Mouse (Mus musculus) MEL (cell line): ENCODE data around the gene Rgs6. TPM values are rescaled to one million over a fixed set of nuclear protein-coding genes. Genes with fewer than 3 reads are reported as not detected.

Source experiments
- DNase-seq: peaks from one replicate; pipeline ENCODE4 v3.0.0; 2011; ENCODE audit warnings: low read depth, low spot score
- H3K27ac ChIP-seq: 2 replicates; pipeline ENCODE4 v1.5.1; 2012; ENCODE audit warnings: low read depth, mild to moderate bottlenecking, control low read depth, low read length, moderate library complexity; ENCODE audit not compliant: control insufficient read depth
- H3K27me3 ChIP-seq, 2 experiments: fragments of 150-350 bp in 1 of 2; sonication (generic) in 1 of 2; 2 replicates each; pipeline ENCODE4 v1.6.1; 2012; ENCODE audit warnings: low read length in 2 of 2, mild to moderate bottlenecking in 2 of 2, improper control_type of control experiment in 1 of 2, moderate library complexity in 1 of 2; ENCODE audit not compliant: insufficient read depth in 2 of 2, control insufficient read depth in 1 of 2
- H3K36me3 ChIP-seq, 2 experiments: 2 replicates each; pipeline ENCODE4 v1.6.1; 2012 to 2014; ENCODE audit warnings: low read length in 2 of 2, improper control_type of control experiment in 1 of 2, inconsistent platforms in 1 of 2, mild to moderate bottlenecking in 1 of 2; ENCODE audit not compliant: insufficient read depth in 2 of 2, control insufficient read depth in 1 of 2
- H3K4me1 ChIP-seq, 2 experiments: fragments of 150-350 bp in 1 of 2; sonication (generic) in 1 of 2; 2 replicates each; pipeline ENCODE4 v1.6.1; 2012; ENCODE audit warnings: low read length in 2 of 2, improper control_type of control experiment in 1 of 2, mild to moderate bottlenecking in 1 of 2; ENCODE audit not compliant: insufficient read depth in 2 of 2, control insufficient read depth in 1 of 2
- H3K4me3 ChIP-seq, 2 experiments: fragments of 150-350 bp in 1 of 2; sonication (generic) in 1 of 2; 2 replicates each; pipeline ENCODE4 v1.5.1; 2012; ENCODE audit warnings: low read depth in 2 of 2, low read length in 2 of 2, mild to moderate bottlenecking in 2 of 2, moderate library complexity in 2 of 2, control low read depth in 1 of 2, improper control_type of control experiment in 1 of 2; ENCODE audit not compliant: control insufficient read depth in 1 of 2, insufficient read depth in 1 of 2
- H3K79me2 ChIP-seq: 2 replicates; pipeline ENCODE4 v1.6.1; 2012; ENCODE audit warnings: mild to moderate bottlenecking, low read length, moderate library complexity; ENCODE audit not compliant: control insufficient read depth, poor library complexity, insufficient read depth
- H3K9ac ChIP-seq: 2 replicates; pipeline ENCODE4 v1.6.1; 2012; ENCODE audit warnings: low read depth, mild to moderate bottlenecking, control low read depth, low read length, moderate library complexity; ENCODE audit not compliant: control insufficient read depth, poor library complexity, severe bottlenecking
- H3K9me3 ChIP-seq: fragments of 150-350 bp; sonication (generic); replicated peaks from 2 replicates; pipeline ENCODE4 v1.6.1; 2012; ENCODE audit warnings: mild to moderate bottlenecking, low read length, improper control_type of control experiment, moderate library complexity; ENCODE audit not compliant: insufficient read depth
- CTCF ChIP-seq, 3 experiments: IDR thresholded peaks in 2 of 3; conservative IDR thresholded peaks in 1 of 3; 2 replicates each; pipeline ENCODE4 v1.5.1; 2011 to 2012; ENCODE audit warnings: low read length in 3 of 3, low read depth in 2 of 3, mild to moderate bottlenecking in 2 of 3, improper control_type of control experiment in 1 of 3, inconsistent platforms in 1 of 3, mixed read lengths in 1 of 3, moderate library complexity in 1 of 3; ENCODE audit not compliant: control insufficient read depth in 1 of 3, insufficient read depth in 1 of 3, poor library complexity in 1 of 3, severe bottlenecking in 1 of 3
- ETS1 ChIP-seq: IDR thresholded peaks from 2 replicates; pipeline ENCODE4 v1.6.1; 2012; ENCODE audit warnings: low read depth, mild to moderate bottlenecking, inconsistent platforms, low read length, improper control_type of control experiment, moderate library complexity
- GABPA ChIP-seq: IDR thresholded peaks from 2 replicates; pipeline ENCODE4 v1.6.1; 2012; ENCODE audit warnings: low read depth, mild to moderate bottlenecking, inconsistent platforms, low read length, improper control_type of control experiment, moderate library complexity
- GATA1 ChIP-seq: IDR thresholded peaks from 2 replicates; pipeline ENCODE4 v1.6.1; 2011; ENCODE audit warnings: low read depth, low read length, improper control_type of control experiment
- HCFC1 ChIP-seq: IDR thresholded peaks from 2 replicates; pipeline ENCODE4 v1.6.1; 2012; ENCODE audit warnings: low read depth, mild to moderate bottlenecking, inconsistent platforms, low read length, improper control_type of control experiment, moderate library complexity
- MAFK ChIP-seq: IDR thresholded peaks from 2 replicates; pipeline ENCODE4 v1.6.1; 2011; ENCODE audit warnings: low read depth, mild to moderate bottlenecking, low read length, improper control_type of control experiment, borderline replicate concordance
- MEF2A ChIP-seq: IDR thresholded peaks from 2 replicates; pipeline ENCODE4 v1.6.1; 2014; ENCODE audit warnings: low read depth, mild to moderate bottlenecking, inconsistent platforms, low read length, improper control_type of control experiment; ENCODE audit not compliant: poor library complexity, insufficient replicate concordance, severe bottlenecking; ENCODE audit errors: extremely low read depth
- MXI1 ChIP-seq: IDR thresholded peaks from 2 replicates; pipeline ENCODE4 v1.6.1; 2011; ENCODE audit warnings: mild to moderate bottlenecking, low read depth, low read length, improper control_type of control experiment
- MYB ChIP-seq: IDR thresholded peaks from 2 replicates; pipeline ENCODE4 v1.6.1; 2011; ENCODE audit warnings: mild to moderate bottlenecking, low read depth, low read length, improper control_type of control experiment
- MYC ChIP-seq: IDR thresholded peaks from 2 replicates; pipeline ENCODE4 v1.6.1; 2011; ENCODE audit warnings: low read depth, mild to moderate bottlenecking, low read length, improper control_type of control experiment, moderate library complexity
- POLR2A ChIP-seq, 2 experiments: IDR thresholded peaks; 2 replicates each; pipeline ENCODE4 v1.6.1; 2011 to 2012; ENCODE audit warnings: low read length in 2 of 2, mild to moderate bottlenecking in 2 of 2, control low read depth in 1 of 2, improper control_type of control experiment in 1 of 2, low read depth in 1 of 2, moderate library complexity in 1 of 2; ENCODE audit not compliant: control insufficient read depth in 1 of 2, insufficient read depth in 1 of 2, poor library complexity in 1 of 2
- POLR2AphosphoS2 ChIP-seq: IDR thresholded peaks from 2 replicates; pipeline ENCODE4 v1.6.1; 2011; ENCODE audit warnings: low read length, improper control_type of control experiment
- RAD21 ChIP-seq: IDR thresholded peaks from 2 replicates; pipeline ENCODE4 v1.6.1; 2011; ENCODE audit warnings: mild to moderate bottlenecking, low read depth, low read length, improper control_type of control experiment
- RCOR1 ChIP-seq: IDR thresholded peaks from 2 replicates; pipeline ENCODE4 v1.6.1; 2012; ENCODE audit warnings: low read depth, mild to moderate bottlenecking, inconsistent platforms, low read length, improper control_type of control experiment
- TAL1 ChIP-seq: IDR thresholded peaks from 2 replicates; pipeline ENCODE4 v1.6.1; 2012; ENCODE audit warnings: mild to moderate bottlenecking, inconsistent platforms, low read length, moderate library complexity, mixed read lengths
- TCF12 ChIP-seq: IDR thresholded peaks from 2 replicates; pipeline ENCODE4 v1.6.1; 2014; ENCODE audit warnings: low read depth, mild to moderate bottlenecking, inconsistent platforms, low read length, improper control_type of control experiment, moderate library complexity
- UBTF ChIP-seq: IDR thresholded peaks from 2 replicates; pipeline ENCODE4 v1.6.1; 2012; ENCODE audit warnings: low read depth, mild to moderate bottlenecking, inconsistent platforms, low read length, improper control_type of control experiment, moderate library complexity, borderline replicate concordance; ENCODE audit not compliant: insufficient read depth
- USF2 ChIP-seq, 2 experiments: IDR thresholded peaks; 2 replicates each; pipeline ENCODE4 v1.6.1; 2011 to 2012; ENCODE audit warnings: improper control_type of control experiment in 2 of 2, low read length in 2 of 2, borderline replicate concordance in 1 of 2, inconsistent platforms in 1 of 2, low read depth in 1 of 2, mild to moderate bottlenecking in 1 of 2; ENCODE audit not compliant: insufficient read depth in 1 of 2
- ZMIZ1 ChIP-seq: IDR thresholded peaks from 2 replicates; pipeline ENCODE4 v1.6.1; 2012; ENCODE audit warnings: low read depth, mild to moderate bottlenecking, inconsistent platforms, low read length, improper control_type of control experiment, moderate library complexity
- polyA plus RNA-seq, 2 experiments: library from polyadenylated mRNA; stranded (reverse) in 1 of 2; unstranded in 1 of 2; fragments of >175 nt in 1 of 2; fragments of >200 nt in 1 of 2; gene quantifications; 2 replicates each; pipeline versions ENCODE4 v1.2.1 to v1.2.4; 2012; ENCODE audit warnings: low replicate concordance in 2 of 2, low read depth in 1 of 2; ENCODE audit not compliant: insufficient read length in 2 of 2, insufficient read depth in 1 of 2, missing spikeins in 1 of 2
- total RNA-seq: library from RNA; depleted of rRNA; stranded (reverse); fragments of 300-350 nt; gene quantifications from 2 replicates; pipeline ENCODE4 v1.2.3, GENCODE M21; 2012

Rgs6 gene
- total and polyA plus RNA-seq, 3 experiments = not detected

GRCm38 (mm10) chr12:82865686-82866085 is 277.6 kb downstream of the Rgs6 start:
- Histone ChIP-seq H3K36me3 (no peaks in the 10 kb centered on the region), H3K4me1 (no peaks in the 10 kb centered on the region), H3K27ac (no peak overlapping the region), H3K9ac (no peak overlapping the region), H3K9me3 (no peaks in the 10 kb centered on the region), H3K27me3 (peaks cover 2 to 3% of the 10 kb centered on the region in 2 experiments; a peak in 3 of 4 replicates), H3K79me2 (no peaks in the 10 kb centered on the region), H3K4me3 (no peak overlapping the region)
- no peak for TF ChIP-seq RAD21
- TF ChIP-seq TAL1 = no peak
- TF ChIP-seq ETS1 = no peak
- TF ChIP-seq MYB = no peak
- TF ChIP-seq MEF2A = no peak
- no peak for TF ChIP-seq ZMIZ1
- no peak for TF ChIP-seq USF2 (IDR thresholded peaks at IDR 0.05; ENCODE audit: borderline replicate concordance in 1 of 2, insufficient read depth in 1 of 2, low read depth in 1 of 2, low read length in 2 of 2)
- no peak for TF ChIP-seq RCOR1
- TF ChIP-seq UBTF = no peak
- no peak for TF ChIP-seq GATA1
- TF ChIP-seq GABPA = no peak
- no peak for TF ChIP-seq MAFK
- DNase-seq = no peak

- no peaks in the 10 kb centered on the region for H3K9me3 ChIP-seq
- no peak for TF ChIP-seq HCFC1
- no peak for TF ChIP-seq MYB
- TF ChIP-seq ETS1 = no peak
- no peak for TF ChIP-seq POLR2AphosphoS2
- TF ChIP-seq MXI1 = no peak
- TF ChIP-seq ZMIZ1 = no peak
- TF ChIP-seq MEF2A = no peak
- TF ChIP-seq MYC = no peak
- no peak for TF ChIP-seq TCF12
- TF ChIP-seq CTCF (IDR thresholded peaks at IDR 0.05 in 2 of 3, conservative IDR thresholded peaks at IDR 0.05 in 1 of 3; ENCODE audit: control insufficient read depth in 1 of 3, insufficient read depth in 1 of 3, low read depth in 2 of 3, low read length in 3 of 3, poor library complexity in 1 of 3, severe bottlenecking in 1 of 3) = no peak
- no peak for TF ChIP-seq TAL1
- TF ChIP-seq POLR2A (IDR thresholded peaks at IDR 0.05; ENCODE audit: control insufficient read depth in 1 of 2, insufficient read depth in 1 of 2, low read depth in 1 of 2, low read length in 2 of 2, poor library complexity in 1 of 2) = no peak
- H3K4me3 ChIP-seq = no peak overlapping the region
- H3K9ac ChIP-seq = no peak overlapping the region
- no peaks in the 10 kb centered on the region for H3K36me3 ChIP-seq
- no peak for DNase-seq
- H3K27me3 ChIP-seq = peaks cover 4 to 9% of the 10 kb centered on the region in 2 experiments
- no peaks in the 10 kb centered on the region for H3K79me2 ChIP-seq
- H3K4me1 ChIP-seq = no peaks in the 10 kb centered on the region
- H3K27ac ChIP-seq = no peak overlapping the region
These were observed 292.6 kb downstream of the Rgs6 start for GRCm38 (mm10) chr12:82880711-82881110.
